Mouse (Mus musculus) kidney, postnatal 0 days (tissue): ENCODE data around the gene Smo. TPM values are rescaled to one million over a fixed set of nuclear protein-coding genes. Genes with fewer than 3 reads are reported as not detected.

Experiments
- ATAC-seq: fragments of 200-750 bp; cut with Nextera tagmentation; replicated peaks from 2 replicates; pipeline ENCODE4 v1.8.0; 2017; ENCODE audit warnings: low read depth, moderate number of reproducible peaks, moderate TSS enrichment, moderate library complexity; ENCODE audit not compliant: low FRiP score
- DNase-seq: peaks from one replicate; pipeline ENCODE4 v3.0.0-alpha.2; 2016; ENCODE audit warnings: low spot score
- H3K27ac ChIP-seq: fragments of 300-500 bp; sonication (generic); 2 replicates; pipeline ENCODE4 v1.5.1; 2014; ENCODE audit warnings: mild to moderate bottlenecking
- H3K27me3 ChIP-seq: fragments of 300-500 bp; sonication (generic); 2 replicates; pipeline ENCODE4 v1.6.1; 2014; ENCODE audit warnings: low read length, mixed read lengths; ENCODE audit not compliant: insufficient read depth
- H3K36me3 ChIP-seq: fragments of 300-500 bp; sonication (generic); 2 replicates; pipeline ENCODE4 v1.6.1; 2014; ENCODE audit warnings: low read length, mixed read lengths; ENCODE audit not compliant: insufficient read depth
- H3K4me1 ChIP-seq: fragments of 300-500 bp; sonication (generic); replicated peaks from 2 replicates; pipeline ENCODE4 v1.6.1; 2014; ENCODE audit warnings: antibody characterized with exemption, low read length, mixed read lengths; ENCODE audit not compliant: insufficient read depth
- H3K4me2 ChIP-seq: fragments of 300-500 bp; sonication (generic); 2 replicates; pipeline ENCODE4 v1.6.1; 2014; ENCODE audit warnings: mild to moderate bottlenecking, low read length, moderate library complexity, mixed read lengths
- H3K4me3 ChIP-seq: fragments of 300-500 bp; sonication (generic); replicated peaks from 2 replicates; pipeline ENCODE4 v1.5.1; 2014; ENCODE audit warnings: low read depth, low read length
- H3K9ac ChIP-seq: fragments of 300-500 bp; sonication (generic); 2 replicates; pipeline ENCODE4 v1.6.1; 2014; ENCODE audit warnings: low read depth, low read length
- H3K9me3 ChIP-seq: fragments of 300-500 bp; sonication (generic); replicated peaks from 2 replicates; pipeline ENCODE4 v1.6.1; 2016; ENCODE audit warnings: low read length, inconsistent platforms, mixed read lengths
- CTCF ChIP-seq: IDR thresholded peaks from 2 replicates; pipeline ENCODE4 v1.5.1; 2016; ENCODE audit warnings: antibody characterized with exemption, low read depth, mild to moderate bottlenecking, moderate library complexity
- WGBS: fragments of 180-500 bp; shearing (Covaris S2); extraction: QIAGEN DNeasy Blood & Tissue Kit; methylation state at CpG from one replicate; pipeline ENCODE4 v1.1.7; 2014; 5-methylcytosine and 5-hydroxymethylcytosine counted together
- polyA plus RNA-seq: library from polyadenylated mRNA; unstranded; fragments of >200 nt; fragmentation: Nextera tagmentation; extraction: Ambion mirVana; gene quantifications from 2 replicates; pipeline ENCODE4 v1.2.1, GENCODE M21; 2015

The Smo gene
- polyA plus RNA-seq, 1 experiment from 2014 or later: 27.5 TPM

DNA sequence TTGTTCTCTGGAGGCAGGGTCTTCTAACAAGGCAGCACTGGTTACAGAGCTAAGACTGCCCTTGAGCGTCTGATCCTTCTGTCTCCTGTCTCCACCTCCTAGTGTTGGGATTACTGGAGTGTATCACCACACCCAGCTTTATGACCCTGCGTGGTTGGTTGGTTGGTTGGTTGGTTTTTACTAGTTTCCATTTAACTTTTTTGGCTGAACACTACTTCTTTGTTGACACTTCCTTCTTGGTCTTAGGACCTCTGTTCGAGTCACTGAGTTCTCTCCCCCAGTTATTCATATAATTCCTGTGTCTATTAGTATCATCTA is 41.9 kb downstream of the Smo start:
- DNase-seq (no peak), ATAC-seq (no peak)
- no peak overlapping the region for H3K9ac ChIP-seq
- no peaks in the 10 kb centered on the region for H3K9me3 ChIP-seq
- no peak overlapping the region for H3K4me3 ChIP-seq
- no peak overlapping the region for H3K4me2 ChIP-seq
- H3K27me3 ChIP-seq: no peaks in the 10 kb centered on the region
- no peaks in the 10 kb centered on the region for H3K36me3 ChIP-seq
- H3K4me1 ChIP-seq: no peaks in the 10 kb centered on the region
- H3K27ac ChIP-seq: no peak overlapping the region
- TF ChIP-seq CTCF: no peak
- WGBS: 47% methylated on average over 3 of the region's 3 CpGs

GRCm38 (mm10) chr6:29780082-29780481 is 44.8 kb downstream of the Smo start:
- Histone ChIP-seq H3K27me3 (no peaks in the 10 kb centered on the region), H3K4me2 (no peak overlapping the region), H3K9me3 (no peaks in the 10 kb centered on the region), H3K4me3 (no peak overlapping the region), H3K27ac (no peak overlapping the region), H3K36me3 (no peaks in the 10 kb centered on the region), H3K4me1 (no peaks in the 10 kb centered on the region), H3K9ac (no peak overlapping the region)
- no peak for DNase-seq
- no peak for ATAC-seq
- TF ChIP-seq CTCF: no peak

DNA sequence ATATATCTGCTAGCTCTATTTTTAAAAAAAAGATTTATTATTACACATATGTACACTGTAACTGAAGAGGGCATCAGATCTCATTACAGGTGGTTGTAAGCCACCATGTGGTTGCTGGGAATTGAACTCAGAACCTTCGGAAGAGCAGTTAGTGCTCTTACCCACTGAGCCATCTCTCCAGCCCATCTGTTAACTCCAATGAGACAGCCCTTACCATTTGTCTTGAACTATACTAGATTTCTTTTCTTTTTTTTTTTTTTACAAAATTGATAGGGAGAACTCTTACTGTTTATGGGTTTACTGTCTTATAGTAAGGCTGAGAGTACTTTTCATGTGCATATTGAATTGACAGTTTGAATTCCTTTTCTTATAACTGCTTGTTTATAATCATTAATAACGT is 45.3 kb downstream of the Smo start:
- no peak overlapping the region for H3K4me2 ChIP-seq
- DNase-seq (no peak), ATAC-seq (no peak)
- no peak overlapping the region for H3K27ac ChIP-seq
- H3K9ac ChIP-seq: no peak overlapping the region
- no peaks in the 10 kb centered on the region for H3K36me3 ChIP-seq
- 97% methylated on average over 2 of the region's 2 CpGs for WGBS
- H3K4me3 ChIP-seq: no peak overlapping the region
- TF ChIP-seq CTCF: no peak
- H3K27me3 ChIP-seq: no peaks in the 10 kb centered on the region
- no peaks in the 10 kb centered on the region for H3K9me3 ChIP-seq
- H3K4me1 ChIP-seq: no peaks in the 10 kb centered on the region

- Histone ChIP-seq H3K9me3 (no peaks in the 10 kb centered on the region), H3K36me3 (no peaks in the 10 kb centered on the region), H3K4me2 (no peak overlapping the region), H3K4me1 (no peaks in the 10 kb centered on the region), H3K27me3 (no peaks in the 10 kb centered on the region), H3K27ac (no peak overlapping the region), H3K9ac (no peak overlapping the region), H3K4me3 (no peak overlapping the region)
- WGBS: 65% methylated on average over 1 of the region's 1 CpGs
- DNase-seq: no peak
- no peak for TF ChIP-seq CTCF
- ATAC-seq: no peak
Observed at GRCm38 (mm10) chr6:29782239-29782638, 46.9 kb downstream of the Smo start.

DNA sequence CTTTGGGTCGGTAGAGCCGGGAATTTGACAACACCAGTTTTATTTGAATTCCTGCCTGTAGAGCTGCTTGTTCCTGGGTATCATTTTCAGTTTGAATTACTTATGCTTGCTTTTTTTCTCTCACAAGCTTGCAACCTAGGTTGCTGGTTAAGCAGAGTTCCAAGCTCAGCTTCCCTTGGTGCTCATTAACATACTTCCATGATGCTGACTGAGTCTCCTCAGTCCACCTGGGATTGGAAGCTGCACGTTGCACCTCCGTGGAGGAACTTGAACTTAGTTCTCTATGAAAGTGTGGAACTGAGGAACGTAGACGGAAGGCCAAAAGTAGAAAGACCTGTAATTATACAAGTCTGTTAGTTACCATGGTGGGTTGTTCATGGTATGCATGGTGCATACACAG is 48.7 kb downstream of the Smo start:
- ATAC-seq: no peak
- no peak for TF ChIP-seq CTCF
- Histone ChIP-seq H3K9ac (no peak overlapping the region), H3K4me2 (no peak overlapping the region), H3K9me3 (no peaks in the 10 kb centered on the region), H3K27me3 (no peaks in the 10 kb centered on the region), H3K36me3 (no peaks in the 10 kb centered on the region), H3K27ac (no peak overlapping the region), H3K4me3 (no peak overlapping the region), H3K4me1 (no peaks in the 10 kb centered on the region)
- 73% methylated on average over 6 of the region's 6 CpGs for WGBS
- DNase-seq: peak; percentile 5

- ATAC-seq: no peak
Observed at GRCm38 (mm10) chr6:29784413-29785021, 49.2 kb downstream of the Smo start.

GRCm38 (mm10) chr6:29785759-29786158 is 50.5 kb downstream of the Smo start:
- TF ChIP-seq CTCF: no peak
- no peak for DNase-seq
- no peak for ATAC-seq
- no peaks in the 10 kb centered on the region for H3K27me3 ChIP-seq
- H3K4me3 ChIP-seq: no peak overlapping the region
- WGBS: 86% methylated on average over 5 of the region's 5 CpGs
- no peak overlapping the region for H3K27ac ChIP-seq
- H3K9ac ChIP-seq: no peak overlapping the region
- no peaks in the 10 kb centered on the region for H3K36me3 ChIP-seq
- no peaks in the 10 kb centered on the region for H3K4me1 ChIP-seq
- no peak overlapping the region for H3K4me2 ChIP-seq
- no peaks in the 10 kb centered on the region for H3K9me3 ChIP-seq

More at GRCm38 (mm10) chr6:29784413-29785021, 49.2 kb downstream of the Smo start:
- Histone ChIP-seq H3K27ac (no peak overlapping the region), H3K4me3 (no peak overlapping the region), H3K4me2 (no peak overlapping the region), H3K27me3 (no peaks in the 10 kb centered on the region), H3K9me3 (no peaks in the 10 kb centered on the region), H3K4me1 (no peaks in the 10 kb centered on the region), H3K9ac (no peak overlapping the region), H3K36me3 (no peaks in the 10 kb centered on the region)
- 88% methylated on average over 3 of the region's 3 CpGs for WGBS
- DNase-seq: no peak
- TF ChIP-seq CTCF: no peak
